Mouse (Mus musculus) midbrain, postnatal 0 days (tissue): Measurements from ENCODE around the gene Trim32. TPM values are rescaled to one million over a fixed set of nuclear protein-coding genes. Genes with fewer than 3 reads are reported as not detected.

ENCODE experiments used
- ATAC-seq: fragments of 200-750 bp; cut with Nextera tagmentation; 2 replicates; pipeline ENCODE4 v1.8.0; 2017; ENCODE audit warnings: moderate number of reproducible peaks, mild to moderate bottlenecking, moderate TSS enrichment, moderate library complexity; ENCODE audit not compliant: low FRiP score
- DNase-seq: peaks from one replicate; pipeline ENCODE4 v3.0.0-alpha.2; 2015; ENCODE audit warnings: low spot score
- H3K27ac ChIP-seq: fragments of 300-500 bp; sonication (generic); 2 replicates; pipeline ENCODE4 v1.5.1; 2014; ENCODE audit warnings: low read depth, mild to moderate bottlenecking, low read length, mixed read lengths
- H3K27me3 ChIP-seq: fragments of 300-500 bp; sonication (generic); 2 replicates; pipeline ENCODE4 v1.6.1; 2014; ENCODE audit warnings: low read length, control low read depth, mixed read lengths; ENCODE audit not compliant: insufficient read depth
- H3K36me3 ChIP-seq: fragments of 300-500 bp; sonication (generic); 2 replicates; pipeline ENCODE4 v1.6.1; 2014; ENCODE audit warnings: low read length, control low read depth, mixed read lengths; ENCODE audit not compliant: insufficient read depth
- H3K4me1 ChIP-seq: fragments of 300-500 bp; sonication (generic); 2 replicates; pipeline ENCODE4 v1.6.1; 2014; ENCODE audit warnings: mild to moderate bottlenecking, control low read depth, antibody characterized with exemption, low read length, mixed read lengths; ENCODE audit not compliant: insufficient read depth
- H3K4me2 ChIP-seq: fragments of 300-500 bp; sonication (generic); 2 replicates; pipeline ENCODE4 v1.6.1; 2014; ENCODE audit warnings: low read depth, mild to moderate bottlenecking, low read length, mixed read lengths; ENCODE audit not compliant: poor library complexity, severe bottlenecking
- H3K4me3 ChIP-seq: fragments of 300-500 bp; sonication (generic); 2 replicates; pipeline ENCODE4 v1.5.1; 2014; ENCODE audit warnings: low read depth, mild to moderate bottlenecking, low read length, moderate library complexity
- H3K9ac ChIP-seq: fragments of 300-500 bp; sonication (generic); replicated peaks from 2 replicates; pipeline ENCODE4 v1.6.1; 2014; ENCODE audit warnings: mild to moderate bottlenecking, low read length, moderate library complexity, mixed read lengths; ENCODE audit not compliant: poor library complexity, severe bottlenecking
- H3K9me3 ChIP-seq: fragments of 300-500 bp; sonication (generic); 2 replicates; pipeline ENCODE4 v1.6.1; 2016; ENCODE audit warnings: low read length, control low read depth
- CTCF ChIP-seq: IDR thresholded peaks from 2 replicates; pipeline ENCODE4 v1.5.1; 2016; ENCODE audit warnings: antibody characterized with exemption, mild to moderate bottlenecking
- WGBS: fragments of 180-500 bp; shearing (Covaris S2); extraction: QIAGEN DNeasy Blood & Tissue Kit; methylation state at CpG from one replicate; pipeline ENCODE4 v1.1.7; 2014; 5-methylcytosine and 5-hydroxymethylcytosine counted together
- polyA plus RNA-seq: library from polyadenylated mRNA; unstranded; fragments of >200 nt; fragmentation: Nextera tagmentation; extraction: Ambion mirVana; gene quantifications from 2 replicates; pipeline ENCODE4 v1.2.1, GENCODE M21; 2015
- total RNA-seq: library from RNA; depleted of rRNA; stranded (reverse); fragments of >200 nt; gene quantifications from 2 replicates; pipeline ENCODE4 v1.2.3, GENCODE M21; 2014; rRNA removed

Gene Trim32
- 204 and 218 TPM in 2 replicates for total RNA-seq
- 175 and 187 TPM in 2 replicates for polyA plus RNA-seq

GRCm38 (mm10) chr4:65604504-65605150, at the start of gene Trim32:
TSS of gene Trim32 (plus strand) at chr4:65604986.
- DNase-seq: peak; percentile 97
- H3K27ac ChIP-seq: peak within 1 kb of the TSS; percentile 80

GRCm38 (mm10) chr4:65565493-65565892, 39.3 kb upstream of the Trim32 start:
- no peak for DNase-seq
- no peak for TF ChIP-seq CTCF
- no peak overlapping the region for H3K9ac ChIP-seq
- H3K9me3 ChIP-seq: no peaks in the 10 kb centered on the region
- no peaks in the 10 kb centered on the region for H3K27me3 ChIP-seq
- 62% methylated on average over 4 of the region's 4 CpGs for WGBS
- no peak for ATAC-seq
- H3K27ac ChIP-seq: no peak overlapping the region
- H3K4me1 ChIP-seq: no peaks in the 10 kb centered on the region
- H3K4me2 ChIP-seq: no peak overlapping the region
- H3K4me3 ChIP-seq: no peak overlapping the region
- no peaks in the 10 kb centered on the region for H3K36me3 ChIP-seq

More at GRCm38 (mm10) chr4:65604504-65605150, at the start of gene Trim32:
- peak within 1 kb of the TSS; percentile 67 for H3K4me2 ChIP-seq
- 3% methylated on average over 32 of the region's 33 CpGs for WGBS
- H3K36me3 ChIP-seq: no peaks in the 10 kb centered on the region
- H3K9ac ChIP-seq: peak within 1 kb of the TSS; percentile 79
- peak; percentile 97 for ATAC-seq
- no peak for TF ChIP-seq CTCF
- H3K9me3 ChIP-seq: no peaks in the 10 kb centered on the region
- 0 out of 2 replicates have a peak, but pooled peaks cover 12% of the 10 kb centered on the region for H3K4me1 ChIP-seq
- H3K27me3 ChIP-seq: no peaks in the 10 kb centered on the region
- H3K4me3 ChIP-seq: peak within 1 kb of the TSS; percentile 61

GRCm38 (mm10) chr4:65580254-65580653, 24.5 kb upstream of the Trim32 start:
- H3K9me3 ChIP-seq: no peaks in the 10 kb centered on the region
- TF ChIP-seq CTCF: peak; percentile 65
- no peak overlapping the region for H3K4me2 ChIP-seq
- H3K36me3 ChIP-seq: no peaks in the 10 kb centered on the region
- H3K9ac ChIP-seq: no peak overlapping the region
- no peaks in the 10 kb centered on the region for H3K4me1 ChIP-seq
- no peak overlapping the region for H3K27ac ChIP-seq
- DNase-seq (peak; percentile 55), ATAC-seq (no peak)
- H3K27me3 ChIP-seq: no peaks in the 10 kb centered on the region
- H3K4me3 ChIP-seq: no peak overlapping the region
- WGBS: 40% methylated on average over 1 of the region's 1 CpGs

GRCm38 (mm10) chr4:65586947-65587346, 17.8 kb upstream of the Trim32 start:
- Histone ChIP-seq H3K9ac (no peak overlapping the region), H3K4me3 (no peak overlapping the region), H3K4me2 (no peak overlapping the region), H3K27ac (no peak overlapping the region), H3K4me1 (no peaks in the 10 kb centered on the region), H3K9me3 (no peaks in the 10 kb centered on the region), H3K27me3 (no peaks in the 10 kb centered on the region), H3K36me3 (no peaks in the 10 kb centered on the region)
- no peak for ATAC-seq
- peak; percentile 50 for DNase-seq
- WGBS: 27% methylated on average over 5 of the region's 5 CpGs
- no peak for TF ChIP-seq CTCF

GRCm38 (mm10) chr4:65589780-65590179, 15.0 kb upstream of the Trim32 start:
- no peak overlapping the region for H3K4me2 ChIP-seq
- no peaks in the 10 kb centered on the region for H3K36me3 ChIP-seq
- TF ChIP-seq CTCF: peak; percentile 88
- no peak overlapping the region for H3K4me3 ChIP-seq
- H3K27ac ChIP-seq: no peak overlapping the region
- peak; percentile 80 for DNase-seq
- no peaks in the 10 kb centered on the region for H3K4me1 ChIP-seq
- peak; percentile 79 for ATAC-seq
- no peak overlapping the region for H3K9ac ChIP-seq
- H3K27me3 ChIP-seq: no peaks in the 10 kb centered on the region
- H3K9me3 ChIP-seq: no peaks in the 10 kb centered on the region

GRCm38 (mm10) chr4:65594601-65595369, 10.0 kb upstream of the Trim32 start:
- H3K9me3 ChIP-seq: no peaks in the 10 kb centered on the region
- no peak overlapping the region for H3K4me2 ChIP-seq
- ATAC-seq: no peak
- H3K4me3 ChIP-seq: no peak overlapping the region
- no peaks in the 10 kb centered on the region for H3K27me3 ChIP-seq
- no peak overlapping the region for H3K27ac ChIP-seq
- no peak overlapping the region for H3K9ac ChIP-seq
- no peak for TF ChIP-seq CTCF
- DNase-seq: no peak
- H3K4me1 ChIP-seq: no peaks in the 10 kb centered on the region
- no peaks in the 10 kb centered on the region for H3K36me3 ChIP-seq
- WGBS: 80% methylated on average over 5 of the region's 5 CpGs
